Mouse (Mus musculus): ENCODE results near the gene Cep290. TPM values are rescaled to one million over a fixed set of nuclear protein-coding genes. Genes with fewer than 3 reads are reported as not detected.

Cep290 gene
- total and polyA plus RNA-seq, 2 experiments from 2014 or later, result 1.6 to 11.8 TPM

DNA sequence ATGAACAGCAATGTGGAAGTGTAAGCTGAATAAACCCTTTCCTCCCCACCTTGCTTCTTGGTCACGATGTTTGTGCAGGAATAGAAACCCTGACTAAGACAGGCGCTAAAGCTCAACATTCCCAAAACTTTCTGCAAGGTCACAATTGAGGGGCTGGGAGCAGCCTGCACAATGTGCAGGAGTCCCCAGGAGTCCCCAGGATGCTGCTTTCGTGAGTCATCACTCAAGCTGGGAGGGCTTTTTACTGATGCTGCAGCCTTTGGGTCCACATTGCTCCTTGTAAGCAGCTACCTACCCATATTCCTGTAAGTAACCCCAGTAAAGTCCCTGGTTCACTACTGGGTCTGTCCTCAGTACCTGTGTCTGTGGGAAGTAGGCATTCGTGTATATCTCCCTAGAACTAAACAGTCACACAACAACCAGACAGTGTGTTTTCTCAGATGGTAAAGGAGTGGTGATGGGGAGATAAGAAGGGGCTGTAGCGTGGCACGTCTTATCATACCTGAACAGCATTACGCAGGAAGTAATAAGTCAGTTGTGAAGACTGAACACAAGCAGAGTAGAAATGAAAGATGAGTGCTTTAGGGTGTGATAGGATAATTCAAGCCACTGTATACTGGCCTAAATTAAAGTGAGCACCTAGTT lies 87.3 kb downstream of the Cep290 start:
- no peaks in the 10 kb centered on the region for H3K27me3 ChIP-seq (ENCODE audit: control insufficient read depth, insufficient read depth, low read length)
- WGBS, result 82% methylated on average over 7 of the region's 7 CpGs
- no peaks in the 10 kb centered on the region for H3K9me3 ChIP-seq (replicated peaks; ENCODE audit: control insufficient read depth, low read length)
- no peaks in the 10 kb centered on the region for H3K4me1 ChIP-seq (ENCODE audit: control insufficient read depth, insufficient read depth)
- H3K4me3 ChIP-seq (ENCODE audit: low read depth, low read length), result no peak overlapping the region
- H3K9ac ChIP-seq (replicated peaks; ENCODE audit: low read depth, low read length), result no peak overlapping the region
- no peak overlapping the region for H3K27ac ChIP-seq (ENCODE audit: low read depth)
- H3K36me3 ChIP-seq (replicated peaks; ENCODE audit: control insufficient read depth, insufficient read depth, low read length), result peaks cover 18% of the 10 kb centered on the region
- H3K4me2 ChIP-seq (ENCODE audit: low read depth, low read length), result no peak overlapping the region
- DNase-seq (ENCODE audit: low spot score) (no peak), ATAC-seq (ENCODE audit: insufficient read depth, low read depth) (no peak)
- TF ChIP-seq CTCF (IDR thresholded peaks at IDR 0.05; ENCODE audit: low read depth) (no peak), EP300 (IDR thresholded peaks at IDR 0.05; ENCODE audit: low read depth) (no peak)

DNA sequence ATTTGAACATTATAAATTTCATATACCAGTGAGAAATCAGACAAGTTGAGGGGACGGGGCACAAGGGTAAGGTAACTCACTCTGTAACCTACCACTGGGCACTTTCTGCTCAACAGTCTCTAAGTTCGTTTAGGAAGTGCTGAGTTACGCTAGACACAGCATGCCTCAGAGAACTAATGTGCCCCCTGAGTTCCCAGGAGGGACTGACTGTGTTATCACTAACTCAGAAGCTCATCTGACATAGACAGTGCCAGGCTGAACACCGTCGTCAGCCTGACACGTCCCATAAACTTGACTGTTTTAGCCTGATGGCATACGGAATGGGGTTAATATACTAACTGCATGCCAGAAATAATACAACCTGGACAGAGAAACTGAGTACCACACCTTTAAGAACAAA lies 87.9 kb downstream of the Cep290 start:
- no peak overlapping the region for H3K4me2 ChIP-seq (ENCODE audit: low read depth, low read length)
- TF ChIP-seq CTCF (IDR thresholded peaks at IDR 0.05; ENCODE audit: low read depth), result no peak
- no peak for TF ChIP-seq EP300 (IDR thresholded peaks at IDR 0.05; ENCODE audit: low read depth)
- H3K9me3 ChIP-seq (replicated peaks; ENCODE audit: control insufficient read depth, low read length), result no peaks in the 10 kb centered on the region
- H3K27ac ChIP-seq (ENCODE audit: low read depth), result no peak overlapping the region
- no peaks in the 10 kb centered on the region for H3K4me1 ChIP-seq (ENCODE audit: control insufficient read depth, insufficient read depth)
- H3K9ac ChIP-seq (replicated peaks; ENCODE audit: low read depth, low read length), result no peak overlapping the region
- no peaks in the 10 kb centered on the region for H3K27me3 ChIP-seq (ENCODE audit: control insufficient read depth, insufficient read depth, low read length)
- no peak overlapping the region for H3K4me3 ChIP-seq (ENCODE audit: low read depth, low read length)
- no peak for ATAC-seq (ENCODE audit: insufficient read depth, low read depth)
- H3K36me3 ChIP-seq (replicated peaks; ENCODE audit: control insufficient read depth, insufficient read depth, low read length), result peaks cover 18% of the 10 kb centered on the region
- no peak for DNase-seq (ENCODE audit: low spot score)
- 75% methylated on average over 7 of the region's 7 CpGs for WGBS

DNA sequence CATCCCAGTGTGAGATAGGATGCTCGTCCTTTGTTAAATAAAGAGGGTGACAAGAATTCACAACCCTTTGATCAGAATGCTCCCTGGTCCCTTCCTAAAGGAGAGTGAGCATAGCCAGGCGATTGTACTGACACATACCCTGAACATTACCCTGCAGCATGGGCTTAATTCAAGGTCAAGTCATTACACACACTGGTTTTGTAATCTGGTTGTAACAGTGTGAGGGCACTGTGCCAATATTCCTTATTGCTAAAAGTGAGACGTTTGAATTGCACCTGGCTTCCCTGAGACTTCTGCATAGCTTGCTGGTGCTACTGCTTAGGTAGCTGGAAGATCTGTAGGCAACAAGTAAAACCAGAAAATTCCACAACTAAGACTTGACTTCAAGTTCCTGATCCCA lies 96.8 kb downstream of the Cep290 start:
- no peak overlapping the region for H3K9ac ChIP-seq (replicated peaks; ENCODE audit: low read depth, low read length)
- H3K4me2 ChIP-seq (ENCODE audit: low read depth, low read length), result no peak overlapping the region
- no peak for TF ChIP-seq CTCF (IDR thresholded peaks at IDR 0.05; ENCODE audit: low read depth)
- TF ChIP-seq EP300 (IDR thresholded peaks at IDR 0.05; ENCODE audit: low read depth), result no peak
- H3K4me3 ChIP-seq (ENCODE audit: low read depth, low read length), result no peak overlapping the region
- H3K4me1 ChIP-seq (ENCODE audit: control insufficient read depth, insufficient read depth), result peaks cover 5% of the 10 kb centered on the region; the same call in 1 of the 2 replicates
- no peak for DNase-seq (ENCODE audit: low spot score)
- no peaks in the 10 kb centered on the region for H3K27me3 ChIP-seq (ENCODE audit: control insufficient read depth, insufficient read depth, low read length)
- no peak for ATAC-seq (ENCODE audit: insufficient read depth, low read depth)
- no peaks in the 10 kb centered on the region for H3K36me3 ChIP-seq (replicated peaks; ENCODE audit: control insufficient read depth, insufficient read depth, low read length)
- no peaks in the 10 kb centered on the region for H3K9me3 ChIP-seq (replicated peaks; ENCODE audit: control insufficient read depth, low read length)
- 60% methylated on average over 3 of the region's 3 CpGs for WGBS
- no peak overlapping the region for H3K27ac ChIP-seq (ENCODE audit: low read depth)

DNA sequence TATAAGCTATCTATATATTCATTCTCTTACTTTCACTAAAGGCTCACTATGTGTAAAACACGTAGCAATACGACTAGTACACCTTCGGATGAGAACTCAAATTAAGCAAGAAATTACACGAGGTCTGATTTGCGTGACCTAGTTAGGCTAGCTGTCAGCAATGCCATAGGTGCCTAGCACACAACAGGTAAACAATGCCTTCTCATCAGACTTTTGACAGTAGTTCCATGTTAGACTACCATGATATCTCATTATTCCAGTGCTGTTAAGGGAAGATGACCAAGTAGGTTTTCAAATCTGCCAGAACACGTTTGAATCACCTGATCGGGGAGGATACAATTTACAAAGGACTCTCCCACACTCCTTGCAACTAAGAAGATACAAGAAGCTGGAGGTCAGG lies 101.2 kb downstream of the Cep290 start:
- Histone ChIP-seq H3K4me3 (ENCODE audit: low read depth, low read length) (peak overlapping the region; percentile 67), H3K27ac (ENCODE audit: low read depth) (no peak overlapping the region), H3K9ac (replicated peaks; ENCODE audit: low read depth, low read length) (peak overlapping the region; percentile 55), H3K9me3 (replicated peaks; ENCODE audit: control insufficient read depth, low read length) (no peaks in the 10 kb centered on the region), H3K4me1 (ENCODE audit: control insufficient read depth, insufficient read depth) (peaks cover 5% of the 10 kb centered on the region; the same call in 1 of the 2 replicates), H3K36me3 (replicated peaks; ENCODE audit: control insufficient read depth, insufficient read depth, low read length) (no peaks in the 10 kb centered on the region), H3K27me3 (ENCODE audit: control insufficient read depth, insufficient read depth, low read length) (no peaks in the 10 kb centered on the region), H3K4me2 (ENCODE audit: low read depth, low read length) (peak overlapping the region; percentile 90)
- ATAC-seq (ENCODE audit: insufficient read depth, low read depth) (no peak), DNase-seq (ENCODE audit: low spot score) (no peak)
- TF ChIP-seq CTCF (IDR thresholded peaks at IDR 0.05; ENCODE audit: low read depth) (no peak), EP300 (IDR thresholded peaks at IDR 0.05; ENCODE audit: low read depth) (no peak)
- WGBS, result 45% methylated on average over 7 of the region's 7 CpGs

DNA sequence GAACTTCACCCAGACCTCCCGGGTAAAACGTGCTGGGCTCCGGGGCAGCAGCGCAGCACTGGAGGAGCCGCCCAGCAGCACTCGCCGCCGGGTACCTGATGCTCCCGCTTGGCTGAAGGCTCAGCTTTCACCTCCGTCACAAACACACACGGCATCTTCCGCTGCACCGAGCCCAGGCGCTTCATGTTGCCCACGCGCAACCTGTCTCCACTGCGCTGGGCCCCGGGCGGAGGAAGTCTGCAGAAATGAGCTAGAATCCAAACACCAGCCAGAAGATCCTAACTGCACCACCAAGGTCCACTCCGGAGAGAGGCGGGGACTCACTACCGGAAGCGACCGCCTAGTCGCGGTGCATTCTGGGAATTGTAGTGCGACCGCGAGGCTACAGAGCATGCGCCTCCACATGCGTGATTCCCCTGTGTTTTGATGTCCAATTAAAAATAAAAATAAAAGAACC lies 101.6 kb downstream of the Cep290 start:
- Histone ChIP-seq H3K4me2 (ENCODE audit: low read depth, low read length) (peak overlapping the region; percentile 90), H3K36me3 (replicated peaks; ENCODE audit: control insufficient read depth, insufficient read depth, low read length) (no peaks in the 10 kb centered on the region), H3K9me3 (replicated peaks; ENCODE audit: control insufficient read depth, low read length) (no peaks in the 10 kb centered on the region), H3K9ac (replicated peaks; ENCODE audit: low read depth, low read length) (peak overlapping the region; percentile 55), H3K27ac (ENCODE audit: low read depth) (no peak overlapping the region), H3K4me3 (ENCODE audit: low read depth, low read length) (peak overlapping the region; percentile 67), H3K27me3 (ENCODE audit: control insufficient read depth, insufficient read depth, low read length) (no peaks in the 10 kb centered on the region), H3K4me1 (ENCODE audit: control insufficient read depth, insufficient read depth) (peaks cover 5% of the 10 kb centered on the region; the same call in 1 of the 2 replicates)
- DNase-seq (ENCODE audit: low spot score) (peak; percentile 84), ATAC-seq (ENCODE audit: insufficient read depth, low read depth) (peak; percentile 98)
- 0% methylated on average over 31 of the region's 31 CpGs for WGBS
- TF ChIP-seq CTCF (IDR thresholded peaks at IDR 0.05; ENCODE audit: low read depth) (no peak), EP300 (IDR thresholded peaks at IDR 0.05; ENCODE audit: low read depth) (no peak)

DNA sequence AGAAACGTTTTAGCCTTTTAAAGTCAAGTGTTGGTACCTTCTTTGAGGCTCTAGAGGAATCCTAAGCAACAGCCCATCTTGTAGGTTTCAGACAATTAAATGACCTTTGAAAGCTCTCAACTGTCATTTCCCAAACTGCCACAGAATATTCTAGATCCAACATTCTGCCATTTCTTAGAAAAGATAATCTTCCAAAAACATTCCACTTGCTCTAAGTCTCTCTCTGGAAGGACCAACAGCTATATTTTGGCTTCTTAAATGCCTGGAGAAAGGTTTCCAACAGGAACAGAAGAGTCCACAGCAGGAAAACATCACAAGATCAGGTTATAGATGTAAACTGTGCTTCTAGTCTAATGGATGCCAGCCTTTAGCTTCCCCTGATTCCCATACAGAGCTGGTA lies 103.0 kb downstream of the Cep290 start, which contains the start of the genes 4930430F08Rik and 1700017N19Rik:
Gene 4930430F08Rik, minus strand, starts transcription at position 101 of the 400 bp plus-strand sequence.
Gene 1700017N19Rik, plus strand, starts transcription at position 162 of the 400 bp plus-strand sequence.
- no peaks in the 10 kb centered on the region for H3K36me3 ChIP-seq (replicated peaks; ENCODE audit: control insufficient read depth, insufficient read depth, low read length)
- no peak within 1 kb of the TSS for H3K27ac ChIP-seq (ENCODE audit: low read depth)
- TF ChIP-seq EP300 (IDR thresholded peaks at IDR 0.05; ENCODE audit: low read depth) (no peak), CTCF (IDR thresholded peaks at IDR 0.05; ENCODE audit: low read depth) (no peak)
- peak within 1 kb of the TSS; percentile 90 for H3K4me2 ChIP-seq (ENCODE audit: low read depth, low read length)
- H3K9ac ChIP-seq (replicated peaks; ENCODE audit: low read depth, low read length), result no peak within 1 kb of the TSS
- H3K4me3 ChIP-seq (ENCODE audit: low read depth, low read length), result peak within 1 kb of the TSS; percentile 67
- H3K27me3 ChIP-seq (ENCODE audit: control insufficient read depth, insufficient read depth, low read length), result no peaks in the 10 kb centered on the region
- peaks cover 5% of the 10 kb centered on the region; the same call in 1 of the 2 replicates for H3K4me1 ChIP-seq (ENCODE audit: control insufficient read depth, insufficient read depth)
- ATAC-seq (ENCODE audit: insufficient read depth, low read depth) (no peak), DNase-seq (ENCODE audit: low spot score) (no peak)
- 70% methylated on average over 1 of the region's 1 CpGs for WGBS
- no peaks in the 10 kb centered on the region for H3K9me3 ChIP-seq (replicated peaks; ENCODE audit: control insufficient read depth, low read length)
